Mouse (Mus musculus): ENCODE data around the gene Taok1. TPM values are rescaled to one million over a fixed set of nuclear protein-coding genes. Genes with fewer than 3 reads are reported as not detected.
A peak's percentile ranks its signal among the peaks of the same experiment; 100 is the strongest.
"Not testable (repeated sequence)": the region's sequence is repeated elsewhere in the genome, so short reads cannot be mapped to it uniquely, and the experiment has no call there.

The Taok1 gene
- 10 to 100 TPM; 14.8 to 21.5 (median 19.8) TPM for polyA plus RNA-seq (2017; shearing (Covaris generic))

GRCm38 (mm10) chr11:77607538-77608455, at the start of gene Taok1:
Taok1 (minus strand) TSS chr11:77607815.
- peak; percentile 93 for ATAC-seq

GRCm38 (mm10) chr11:77653406-77654190, 46.0 kb upstream of the Taok1 start:
- not testable (repeated sequence) for ATAC-seq

GRCm38 (mm10) chr11:77652484-77652883, 44.9 kb upstream of the Taok1 start:
- ATAC-seq, result no peak

GRCm38 (mm10) chr11:77648878-77649277, 41.3 kb upstream of the Taok1 start:
- no peak for ATAC-seq

GRCm38 (mm10) chr11:77645481-77645880, 37.9 kb upstream of the Taok1 start:
- ATAC-seq, result no peak

GRCm38 (mm10) chr11:77641390-77641789, 33.8 kb upstream of the Taok1 start:
- ATAC-seq, result no peak

- peak; percentile 90 for ATAC-seq
Measured at GRCm38 (mm10) chr11:77630257-77630670, 22.6 kb upstream of the Taok1 start.

GRCm38 (mm10) chr11:77629476-77629875, 21.9 kb upstream of the Taok1 start:
- ATAC-seq, result peak; percentile 42

- no peak for ATAC-seq
Measured at GRCm38 (mm10) chr11:77626596-77627535, 19.3 kb upstream of the Taok1 start.

- peak; percentile 63 for ATAC-seq
Measured at GRCm38 (mm10) chr11:77625061-77625855, 17.6 kb upstream of the Taok1 start.

- ATAC-seq, result no peak
Measured at GRCm38 (mm10) chr11:77624441-77625060, 16.9 kb upstream of the Taok1 start.

GRCm38 (mm10) chr11:77624002-77624401, 16.4 kb upstream of the Taok1 start:
- ATAC-seq, result no peak

- ATAC-seq, result no peak
Measured at GRCm38 (mm10) chr11:77621902-77622535, 14.4 kb upstream of the Taok1 start.

GRCm38 (mm10) chr11:77615084-77615624, 7.5 kb upstream of the Taok1 start:
- no peak for ATAC-seq

GRCm38 (mm10) chr11:77606835-77607537, 629 bp downstream of the Taok1 start:
- ATAC-seq, result peak; percentile 24

- no peak for ATAC-seq
Measured at GRCm38 (mm10) chr11:77606469-77606834, 1.2 kb downstream of the Taok1 start.

- ATAC-seq, result no peak
Measured at GRCm38 (mm10) chr11:77597266-77597665, 10.3 kb downstream of the Taok1 start.

GRCm38 (mm10) chr11:77591388-77591787, 16.2 kb downstream of the Taok1 start:
- ATAC-seq, result no peak

GRCm38 (mm10) chr11:77590801-77591200, 16.8 kb downstream of the Taok1 start:
- ATAC-seq, result no peak

Data from inflammation-experienced regulatory T-cells, adult 6 months (primary cell).